Mouse (Mus musculus): ENCODE results near the gene Brip1. TPM values are rescaled to one million over a fixed set of nuclear protein-coding genes. Genes with fewer than 3 reads are reported as not detected.

The Brip1 gene
- polyA plus RNA-seq, 1 experiment: 1.2 TPM

DNA sequence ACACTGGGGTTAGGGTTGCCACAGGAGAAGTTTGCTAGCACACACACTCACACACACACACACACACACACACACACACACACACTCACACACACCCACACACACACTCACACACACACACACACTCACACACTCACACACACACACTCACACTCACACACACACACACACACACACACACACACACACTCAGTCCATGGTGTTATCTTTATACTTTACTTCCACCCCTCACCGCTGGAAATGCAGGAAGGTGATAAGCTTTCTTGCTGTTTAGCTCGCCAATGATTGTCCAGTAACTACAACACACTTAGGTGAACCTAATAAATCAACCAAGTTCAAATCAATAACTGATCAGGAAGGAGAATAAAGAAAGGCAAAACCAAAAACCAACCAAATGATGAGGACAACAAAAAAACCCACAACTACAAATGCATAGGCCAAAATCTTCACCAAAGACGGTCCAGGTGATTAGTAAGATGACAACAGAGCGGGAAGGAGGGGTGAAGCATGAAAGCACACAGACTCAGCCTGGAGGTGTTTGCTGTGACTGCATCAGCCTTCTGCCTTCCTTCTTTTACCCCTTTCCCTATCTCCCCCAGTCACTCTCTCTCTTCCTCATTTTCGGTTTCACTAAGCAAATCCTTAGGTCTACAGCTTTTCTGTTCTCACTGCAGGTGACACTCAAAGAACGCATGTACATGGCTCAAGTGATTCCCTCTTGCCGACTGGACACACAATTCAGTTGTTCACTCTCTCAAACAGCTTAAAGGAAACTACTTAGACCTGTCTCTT lies 83.7 kb downstream of the Brip1 start:
- DNase-seq (ENCODE audit: low read depth, low spot score): no peak
- 85% methylated on average over 7 of the region's 7 CpGs for WGBS

DNA sequence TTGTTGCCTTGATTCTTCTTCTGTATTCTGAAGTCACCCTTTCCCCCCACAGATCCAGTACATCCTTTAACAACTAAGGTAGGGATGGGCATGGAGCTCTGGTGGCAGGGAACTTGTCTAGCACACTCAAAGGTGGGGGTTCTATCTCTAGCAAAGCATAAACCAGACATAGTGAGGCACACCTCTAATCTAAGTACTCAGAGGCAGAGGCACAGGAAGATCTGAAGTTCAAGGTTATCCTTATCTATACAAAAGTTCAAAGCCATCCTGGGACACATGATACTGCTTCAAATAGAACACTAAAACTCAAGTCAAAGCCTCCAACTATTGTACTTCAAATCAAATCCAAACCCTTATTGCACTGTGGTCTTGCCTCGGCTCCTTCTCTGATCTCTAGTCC lies 85.0 kb downstream of the Brip1 start:
- WGBS: 90% methylated on average over 1 of the region's 1 CpGs
- DNase-seq (ENCODE audit: low read depth, low spot score): no peak

DNA sequence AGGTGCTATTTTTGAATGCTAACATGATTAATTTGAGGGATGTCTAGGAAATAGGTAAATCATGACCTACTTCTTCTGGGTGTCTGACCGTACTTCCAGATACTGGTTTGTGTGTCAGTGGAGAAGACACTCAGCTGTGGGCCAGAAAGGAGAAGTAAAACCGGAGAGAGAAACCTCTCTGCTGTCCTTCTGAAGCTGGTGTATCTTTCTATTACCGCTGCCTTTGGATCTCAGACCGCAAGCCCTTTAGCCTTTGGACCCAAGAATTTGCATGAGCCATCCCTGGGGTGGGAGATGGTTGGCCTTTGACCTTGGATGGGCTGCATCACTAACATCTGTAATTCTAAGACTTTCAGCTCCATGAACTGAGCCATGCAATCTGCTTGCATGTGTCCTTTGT lies 93.7 kb downstream of the Brip1 start:
- 86% methylated on average over 4 of the region's 4 CpGs for WGBS
- no peak for DNase-seq (ENCODE audit: low read depth, low spot score)

DNA sequence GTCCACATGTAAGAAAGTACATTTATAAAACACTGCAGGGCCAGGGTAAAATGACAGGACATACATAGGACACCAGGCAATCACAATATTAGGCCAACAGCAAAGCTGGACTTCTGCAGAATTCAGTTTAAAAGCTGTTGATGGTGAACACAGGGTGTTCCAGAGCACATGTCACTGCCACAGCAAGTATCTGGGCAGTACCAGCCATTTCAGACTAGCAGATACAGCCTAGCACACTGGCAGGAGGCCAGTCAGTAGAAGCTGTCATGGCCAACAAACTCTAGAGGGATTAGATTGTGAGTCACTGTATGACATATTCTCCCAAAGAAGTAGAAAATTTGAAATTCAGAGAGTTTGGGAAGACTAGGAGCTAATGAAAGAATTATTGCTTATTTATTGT lies 94.4 kb downstream of the Brip1 start:
- DNase-seq (ENCODE audit: low read depth, low spot score): no peak

DNA sequence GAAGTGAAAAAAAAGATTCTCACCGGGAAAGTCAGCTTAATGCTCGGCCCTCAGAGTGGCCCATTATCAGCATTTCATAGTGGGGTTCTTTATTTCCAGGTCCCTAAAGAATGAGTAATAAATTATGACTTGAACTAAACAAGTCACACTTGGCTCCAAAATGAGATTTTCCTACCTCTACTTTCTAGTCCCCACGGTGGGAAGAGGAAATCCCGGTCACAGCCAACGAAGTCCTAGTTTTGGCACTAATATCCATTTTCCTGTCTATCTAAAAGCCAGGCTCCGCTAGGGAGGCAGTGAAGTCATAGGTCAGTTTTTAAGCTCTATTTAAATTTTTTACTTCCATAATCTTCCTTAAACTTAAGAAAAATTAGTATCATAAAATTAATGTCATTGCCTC lies 99.8 kb downstream of the Brip1 start:
- DNase-seq (ENCODE audit: low read depth, low spot score): no peak
- 85% methylated on average over 6 of the region's 6 CpGs for WGBS

DNA sequence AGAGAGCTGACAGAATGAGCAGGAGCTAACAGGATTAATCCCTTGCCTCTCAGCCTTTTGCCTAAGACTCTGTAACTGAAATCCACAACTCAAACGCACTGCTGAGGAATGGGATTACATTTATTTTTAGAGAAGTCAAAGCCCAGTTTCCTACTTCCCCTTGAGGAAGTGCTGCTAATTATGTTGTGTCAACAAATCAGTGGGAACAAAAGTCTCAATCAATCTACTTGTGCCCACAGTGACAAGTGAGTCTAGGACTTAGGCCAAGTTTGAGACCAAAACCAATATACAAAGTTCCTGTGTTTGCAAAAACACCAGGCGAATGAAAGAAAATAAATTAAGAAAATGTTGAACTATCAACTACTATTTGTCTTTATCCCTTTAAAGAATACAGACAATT lies 101.7 kb downstream of the Brip1 start:
- WGBS: 44% methylated on average over 2 of the region's 2 CpGs
- no peak for DNase-seq (ENCODE audit: low read depth, low spot score)

DNA sequence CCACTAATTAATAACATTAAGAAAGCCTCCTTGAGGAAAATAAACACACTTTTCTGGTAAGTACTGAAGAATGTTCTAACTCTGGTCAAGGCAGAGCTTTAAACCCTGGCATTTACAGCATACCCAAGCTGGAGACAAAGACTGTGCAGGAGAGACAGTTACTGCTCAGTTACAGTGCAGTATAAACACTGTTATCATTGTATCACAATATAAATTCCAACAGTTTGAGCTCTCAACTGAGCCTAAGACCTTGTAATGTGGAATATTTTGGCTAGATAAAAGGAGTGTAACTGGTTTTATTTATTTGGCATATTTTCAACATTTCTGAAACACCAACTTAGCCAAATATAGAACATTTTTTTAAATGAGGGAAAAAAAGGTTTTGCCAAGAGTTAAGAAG lies 112.2 kb downstream of the Brip1 start:
- DNase-seq (ENCODE audit: low read depth, low spot score): no peak

DNA sequence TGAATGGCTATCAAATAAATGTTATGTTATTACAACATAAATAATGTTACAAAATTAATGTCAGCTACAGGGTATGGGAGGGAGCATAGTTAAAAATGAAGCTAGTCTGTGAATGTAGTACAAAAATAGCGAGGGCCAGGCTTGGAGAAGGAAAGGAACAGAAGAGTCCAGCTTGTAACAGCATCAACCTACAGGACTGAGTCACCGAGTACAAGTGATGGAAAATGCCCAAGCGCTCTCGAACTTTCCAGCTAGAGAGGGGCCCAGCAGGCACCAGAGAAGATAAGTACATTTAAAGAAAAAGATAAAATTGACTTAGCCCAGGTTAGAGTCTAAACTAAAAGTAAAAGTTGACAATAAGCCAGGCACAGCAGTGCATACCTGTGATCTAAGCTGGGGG lies 116.5 kb downstream of the Brip1 start:
- no peak for DNase-seq (ENCODE audit: low read depth, low spot score)
- WGBS: 85% methylated on average over 4 of the region's 4 CpGs

DNA sequence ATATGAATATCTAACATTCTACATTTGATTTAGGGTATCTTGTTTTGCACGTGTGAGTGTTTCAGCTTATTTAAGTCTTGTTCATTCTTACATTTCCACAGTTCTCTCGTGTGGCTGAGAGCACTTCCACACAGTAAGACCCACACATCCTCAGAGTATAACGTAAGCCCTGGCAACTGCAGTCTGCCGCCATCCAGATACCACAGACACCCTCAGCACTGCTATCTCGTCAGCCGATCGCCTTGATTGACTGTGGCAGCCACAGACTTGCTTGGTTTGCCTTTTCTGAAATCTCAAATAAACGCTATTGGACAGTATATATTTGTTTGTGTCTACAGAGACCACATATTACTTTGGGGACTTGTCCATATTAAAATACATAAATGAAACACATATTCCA lies 123.0 kb downstream of the Brip1 start:
- WGBS: 86% methylated on average over 8 of the region's 8 CpGs
- DNase-seq (ENCODE audit: low read depth, low spot score): no peak

DNA sequence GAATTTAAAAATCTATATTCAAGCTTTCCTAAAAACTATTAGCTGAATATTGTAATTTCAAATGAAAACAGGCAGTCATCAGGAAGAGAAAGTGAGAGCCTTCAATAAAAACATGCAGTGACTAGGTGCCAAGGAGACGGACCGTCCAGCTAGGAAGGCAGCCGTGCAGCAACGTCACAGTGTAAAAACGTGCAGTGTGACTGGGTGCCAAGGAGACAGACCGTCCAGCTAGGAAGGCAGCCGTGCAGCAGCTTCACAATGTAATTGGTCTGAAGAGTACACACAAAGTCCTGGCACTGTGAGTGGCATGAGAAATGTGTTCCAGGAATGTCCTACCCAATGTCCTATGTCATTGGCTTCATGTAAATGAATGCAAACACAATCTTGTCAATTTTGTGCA lies 124.0 kb downstream of the Brip1 start:
- DNase-seq (ENCODE audit: low read depth, low spot score): no peak
- 92% methylated on average over 7 of the region's 7 CpGs for WGBS

DNA sequence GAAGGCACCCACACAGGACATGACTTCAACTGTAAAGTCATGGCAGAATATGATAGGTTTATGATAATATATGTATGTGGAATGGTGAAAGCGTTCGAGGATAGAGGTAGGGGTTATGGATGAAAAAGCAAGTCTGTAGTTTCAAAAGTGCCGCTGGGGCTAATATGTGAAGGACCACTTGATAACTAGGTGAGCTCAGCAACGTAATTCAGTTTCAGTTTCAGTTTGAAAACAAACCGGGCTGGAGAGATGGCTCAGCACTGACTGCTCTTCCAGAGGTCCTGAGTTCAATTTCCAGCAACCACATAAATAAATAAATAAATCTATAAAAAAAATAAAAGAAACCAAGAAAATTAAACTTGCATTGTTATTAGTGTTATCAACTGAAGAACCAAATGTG lies 124.6 kb downstream of the Brip1 start:
- DNase-seq (ENCODE audit: low read depth, low spot score): no peak
- WGBS: 80% methylated on average over 5 of the region's 5 CpGs

DNA sequence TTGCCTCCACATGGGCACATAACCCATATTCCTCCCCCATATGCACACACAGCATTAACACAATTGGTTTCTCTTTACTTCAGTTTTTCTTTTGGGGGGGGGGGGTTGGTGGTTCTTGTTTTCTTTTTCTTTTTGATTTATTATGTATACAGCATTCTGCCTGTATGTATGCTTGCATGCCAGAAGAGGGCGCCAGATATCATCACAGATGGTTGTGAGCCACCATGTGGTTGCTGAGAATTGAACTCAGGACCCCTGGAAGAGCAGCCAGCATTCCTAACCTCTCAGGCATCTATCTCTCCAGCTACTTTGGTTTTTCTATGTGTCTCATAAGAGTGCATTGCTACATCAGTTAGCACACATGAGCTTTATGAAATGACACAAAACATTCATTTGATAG lies 125.6 kb downstream of the Brip1 start:
- WGBS: 96% methylated on average over 1 of the region's 1 CpGs
- no peak for DNase-seq (ENCODE audit: low read depth, low spot score)

DNA sequence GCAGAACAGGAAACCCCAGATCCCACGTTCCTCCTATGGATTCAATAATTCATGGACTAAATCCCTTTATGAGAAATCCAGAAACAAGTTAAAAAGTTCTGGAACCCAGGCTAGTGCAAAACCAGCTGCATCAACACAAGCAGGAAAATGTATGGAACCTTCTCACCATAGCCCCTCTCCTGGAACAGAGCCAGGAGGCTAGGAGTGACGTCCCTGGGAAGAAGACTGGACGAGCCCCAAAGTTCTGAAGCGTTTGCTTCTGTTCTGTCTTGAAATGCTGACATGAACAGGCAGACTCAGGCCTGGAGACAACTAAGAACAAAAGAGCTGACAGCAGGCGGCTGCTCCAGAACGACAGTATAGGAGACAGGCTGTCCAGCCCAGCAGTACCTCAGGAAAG lies 132.3 kb downstream of the Brip1 start:
- WGBS: 62% methylated on average over 6 of the region's 6 CpGs

DNA sequence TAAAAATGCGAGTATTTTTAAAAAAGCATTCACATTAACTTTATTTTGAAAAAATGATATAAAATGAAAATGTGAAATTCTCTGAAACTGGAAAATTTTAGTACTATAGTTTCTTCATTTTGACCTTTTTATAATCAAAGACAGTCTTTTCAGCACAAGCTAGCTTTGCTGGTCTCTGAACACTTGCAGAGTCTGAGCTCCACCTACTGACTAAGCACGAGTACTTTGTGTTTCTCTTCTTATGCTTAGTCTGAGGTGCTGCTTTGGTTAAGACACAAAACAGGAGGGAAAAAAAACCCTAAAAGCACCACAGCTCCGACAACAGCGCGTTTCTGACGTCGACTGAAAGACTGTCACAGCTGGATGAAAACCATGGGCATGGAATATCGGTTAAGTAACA lies 133.8 kb downstream of the Brip1 start:
- no peak for DNase-seq (ENCODE audit: low read depth, low spot score)
- 87% methylated on average over 8 of the region's 8 CpGs for WGBS

More for the DNA sequence above, 132.3 kb downstream of the Brip1 start:
- DNase-seq (ENCODE audit: low read depth, low spot score): no peak

DNA sequence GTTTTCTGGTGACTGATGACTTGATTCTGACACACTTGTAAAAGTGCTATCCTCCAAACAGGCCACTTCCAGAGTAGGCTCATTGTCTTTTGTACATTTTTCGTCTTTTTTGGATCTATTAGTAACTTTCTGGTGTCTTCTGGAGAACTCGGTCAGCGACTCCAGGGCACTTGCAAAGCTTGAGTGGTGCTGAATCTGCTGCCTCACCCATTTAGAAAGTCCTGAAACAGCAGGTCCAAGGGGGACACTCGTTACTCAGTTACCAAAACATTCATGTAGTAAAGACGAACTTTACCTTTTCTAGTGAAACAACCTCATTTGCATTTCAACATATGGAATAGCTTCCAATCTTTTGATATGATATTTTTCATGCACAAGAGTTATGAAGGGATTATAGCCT lies 136.1 kb downstream of the Brip1 start:
- DNase-seq (ENCODE audit: low read depth, low spot score): no peak
- 92% methylated on average over 5 of the region's 5 CpGs for WGBS

DNA sequence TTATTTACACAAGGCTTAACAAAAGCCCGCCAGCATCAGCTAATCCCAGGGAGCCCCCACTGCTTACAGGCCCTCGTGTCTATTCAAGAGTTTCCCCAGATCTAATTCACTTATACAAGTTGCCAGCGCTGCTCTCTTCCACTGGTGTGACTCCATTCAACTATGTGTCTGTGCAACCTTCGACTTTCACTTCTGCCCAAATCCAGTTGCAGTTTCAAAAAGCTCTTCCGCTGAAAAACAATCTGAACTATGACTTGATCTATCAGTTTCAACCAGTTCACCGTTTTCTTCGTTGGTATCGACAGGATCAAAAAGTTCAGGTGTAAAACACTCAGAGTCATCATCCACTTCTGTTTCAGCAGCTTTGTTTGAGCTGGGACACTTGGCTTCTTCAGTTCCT lies 139.8 kb downstream of the Brip1 start:
- no peak for DNase-seq (ENCODE audit: low read depth, low spot score)
- WGBS: 91% methylated on average over 8 of the region's 8 CpGs

DNA sequence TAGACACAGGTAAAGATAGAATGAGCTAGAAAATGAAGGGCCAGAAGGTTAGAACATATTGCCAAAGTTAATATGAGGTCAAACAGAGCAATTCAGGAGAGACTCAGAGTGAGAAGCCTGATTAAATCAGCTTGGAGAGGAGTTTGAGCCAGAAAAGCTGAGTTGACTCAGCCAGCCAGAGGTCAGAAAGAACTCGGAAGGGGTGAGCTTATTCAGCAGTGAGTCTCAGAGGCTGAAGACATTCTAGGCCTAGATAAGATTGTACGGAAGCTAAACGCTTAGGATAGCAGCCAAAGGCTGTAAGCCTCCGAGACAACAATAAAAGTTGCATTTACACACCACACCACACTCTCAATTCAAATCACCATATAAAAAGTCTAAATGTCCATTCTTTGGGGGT lies 141.9 kb downstream of the Brip1 start:
- WGBS: 51% methylated on average over 4 of the region's 4 CpGs
- no peak for DNase-seq (ENCODE audit: low read depth, low spot score)

DNA sequence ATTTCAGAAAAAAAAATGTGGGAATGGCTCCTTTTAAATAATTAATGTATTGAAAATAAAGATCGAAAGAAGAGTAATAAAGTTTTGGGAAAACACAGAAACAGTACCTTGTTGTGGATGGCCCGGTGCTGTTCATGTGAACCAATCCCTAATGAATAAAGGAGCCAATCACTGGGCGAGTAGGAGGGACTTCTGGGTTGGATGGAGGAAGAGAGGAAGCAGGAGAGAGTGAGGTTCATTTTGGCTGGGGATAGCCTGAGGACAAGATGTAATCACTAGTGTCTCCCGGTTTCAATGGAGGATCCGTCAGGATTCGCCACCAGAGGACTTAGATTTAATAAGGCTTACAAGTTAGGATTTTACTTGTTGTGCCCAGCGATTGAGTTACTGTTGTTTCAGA lies 145.2 kb downstream of the Brip1 start:
- no peak for DNase-seq (ENCODE audit: low read depth, low spot score)
- 82% methylated on average over 7 of the region's 7 CpGs for WGBS

DNA sequence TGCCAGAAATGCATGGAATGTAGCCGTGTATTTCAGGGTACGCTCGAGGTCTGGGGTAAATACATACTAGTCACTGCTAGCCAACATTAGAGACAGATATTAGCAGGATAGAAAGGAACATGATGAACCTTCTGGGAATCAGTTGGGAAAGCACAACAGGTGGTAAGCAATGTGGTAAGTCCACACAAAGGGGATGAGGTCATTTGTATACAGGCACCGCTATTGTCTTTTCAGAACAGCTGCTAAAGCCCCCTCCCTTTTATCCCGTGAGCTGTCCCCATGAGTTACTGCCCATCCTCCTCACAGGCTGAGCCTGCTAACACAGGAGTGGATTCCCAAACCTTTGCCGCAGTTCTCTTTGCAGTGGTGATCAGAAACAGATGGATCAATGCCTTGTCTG lies 149.6 kb downstream of the Brip1 start:
- DNase-seq (ENCODE audit: low read depth, low spot score): no peak
- WGBS: 45% methylated on average over 6 of the region's 6 CpGs

DNA sequence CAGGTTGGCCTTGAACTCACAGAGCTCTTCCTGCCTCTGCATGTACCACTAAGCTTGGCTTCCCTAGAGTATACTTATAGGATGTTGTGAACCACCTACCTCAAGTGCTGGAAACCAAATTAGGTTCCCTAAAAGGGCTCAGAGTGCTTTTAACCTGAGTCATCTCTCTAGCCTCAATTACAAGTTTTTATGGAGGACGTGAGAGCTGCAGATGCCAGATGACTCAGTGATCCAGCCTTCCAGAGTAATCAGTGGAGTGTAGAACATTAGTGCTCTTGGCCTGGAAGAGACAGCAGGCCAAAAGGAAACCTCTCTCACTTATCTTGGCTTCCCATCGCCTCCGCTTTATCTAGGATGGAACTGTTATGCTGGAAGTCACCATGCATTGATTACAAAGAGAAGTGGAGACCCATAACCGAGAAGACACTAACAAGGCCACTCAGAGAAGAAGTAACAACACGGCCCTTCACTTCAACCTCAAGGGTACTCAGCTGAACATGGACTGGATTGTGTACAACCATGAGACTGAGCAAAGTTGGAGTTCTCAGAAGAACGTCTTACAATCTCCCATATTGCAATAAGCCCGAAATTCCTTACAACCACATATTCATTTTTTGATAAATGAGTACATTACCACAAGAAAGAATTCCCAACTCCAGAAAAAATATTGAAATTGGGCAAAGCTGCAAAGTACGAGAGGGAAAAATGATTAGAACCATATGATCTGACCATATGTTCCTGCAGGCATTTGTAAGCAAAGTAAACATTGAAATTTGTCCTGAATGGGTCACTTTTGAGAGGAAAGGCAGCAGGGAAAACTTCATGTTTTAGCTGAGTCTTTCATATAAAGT lies 150.3 kb downstream of the Brip1 start:
- 69% methylated on average over 8 of the region's 8 CpGs for WGBS

DNA sequence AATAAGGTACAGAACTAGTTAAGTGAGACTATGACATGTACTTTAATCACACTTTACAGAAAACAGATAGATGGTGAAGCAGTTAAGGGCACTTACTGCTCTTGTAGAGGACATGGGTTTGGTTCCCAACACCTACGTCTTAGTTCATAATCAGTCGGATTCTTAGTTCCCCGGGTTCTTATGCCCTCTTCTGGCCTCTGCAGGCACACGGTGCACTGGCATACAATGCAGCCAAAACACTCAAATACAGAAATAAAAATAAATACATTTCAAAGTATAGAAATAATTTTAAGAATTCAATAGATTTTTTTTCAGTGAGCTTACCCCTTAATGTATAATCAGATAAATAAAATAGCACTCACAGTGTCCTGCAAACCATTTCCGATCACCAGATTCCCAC lies 161.0 kb downstream of the Brip1 start:
- 68% methylated on average over 5 of the region's 5 CpGs for WGBS

More for the DNA sequence above, 150.3 kb downstream of the Brip1 start:
- no peak for DNase-seq (ENCODE audit: low read depth, low spot score)

More for the DNA sequence above, 161.0 kb downstream of the Brip1 start:
- no peak for DNase-seq (ENCODE audit: low read depth, low spot score)

Data from large intestine, adult 2 months (tissue).